Mouse (Mus musculus) lung, postnatal 36 days (tissue): ENCODE results near the gene 1700019N19Rik.

Source experiments
- DNase-seq: peaks from one replicate; pipeline ENCODE4 v3.0.0; 2022; ENCODE audit warnings: mixed read lengths

Gene 1700019N19Rik

GRCm38 (mm10) chr19:58794284-58794683 is at the start of gene 1700019N19Rik:
1700019N19Rik (minus strand) TSS chr19:58794461.
- DNase-seq = no peak

- DNase-seq = no peak
Observed at GRCm38 (mm10) chr19:58843606-58844005, 49.3 kb upstream of the 1700019N19Rik start.

DNA sequence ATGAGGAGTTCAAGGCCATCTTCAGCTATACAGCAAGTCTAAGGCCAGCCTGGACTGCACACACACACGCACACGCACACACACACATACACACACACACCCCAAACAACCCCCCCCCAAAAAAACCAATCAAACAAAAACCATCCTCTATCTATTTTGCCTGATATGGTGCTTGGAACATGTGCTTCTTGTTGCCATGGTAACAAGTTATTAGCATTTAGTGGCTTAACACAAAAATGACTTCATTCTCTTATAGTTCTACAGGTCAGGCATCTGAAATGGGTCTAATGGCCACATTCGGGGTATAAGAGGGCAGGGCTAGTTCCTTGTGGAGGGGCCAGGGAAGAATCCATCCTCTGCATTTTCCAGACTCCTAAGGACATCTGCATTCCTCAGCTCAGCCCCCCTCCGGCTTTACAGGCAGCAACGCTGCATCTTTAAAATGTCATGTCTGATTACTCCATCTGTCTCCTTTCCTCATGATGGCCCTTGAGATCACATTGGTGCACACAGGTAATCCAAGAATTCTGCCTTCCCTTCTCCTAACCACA is 46.5 kb upstream of the 1700019N19Rik start:
- DNase-seq = no peak

DNA sequence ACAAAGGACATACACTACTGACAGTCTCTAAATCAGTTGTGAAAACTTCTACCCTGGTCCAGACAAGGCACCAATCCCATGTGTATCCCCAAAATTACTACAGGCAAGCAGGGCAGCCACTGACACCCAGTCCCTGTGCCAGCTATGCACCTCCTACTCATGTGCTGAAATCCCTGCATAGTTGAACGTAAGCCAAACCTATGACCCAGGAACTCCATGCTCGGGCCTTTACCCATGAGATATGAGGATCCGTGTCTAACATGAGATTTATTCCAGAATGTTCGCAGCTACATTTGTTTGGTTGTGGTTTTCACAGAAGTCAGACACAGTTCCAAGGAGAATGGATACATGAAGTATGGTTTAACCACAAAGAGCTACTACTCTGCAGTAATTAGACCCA is 45.5 kb upstream of the 1700019N19Rik start:
- peak; percentile 56 for DNase-seq

GRCm38 (mm10) chr19:58839345-58839744 is 45.1 kb upstream of the 1700019N19Rik start:
- no peak for DNase-seq

- peak; percentile 62 for DNase-seq
Observed at GRCm38 (mm10) chr19:58838706-58839105, 44.4 kb upstream of the 1700019N19Rik start.

GRCm38 (mm10) chr19:58833639-58834180 is 39.4 kb upstream of the 1700019N19Rik start:
- no peak for DNase-seq

- DNase-seq = no peak
Observed at GRCm38 (mm10) chr19:58832988-58833387, 38.7 kb upstream of the 1700019N19Rik start.

DNA sequence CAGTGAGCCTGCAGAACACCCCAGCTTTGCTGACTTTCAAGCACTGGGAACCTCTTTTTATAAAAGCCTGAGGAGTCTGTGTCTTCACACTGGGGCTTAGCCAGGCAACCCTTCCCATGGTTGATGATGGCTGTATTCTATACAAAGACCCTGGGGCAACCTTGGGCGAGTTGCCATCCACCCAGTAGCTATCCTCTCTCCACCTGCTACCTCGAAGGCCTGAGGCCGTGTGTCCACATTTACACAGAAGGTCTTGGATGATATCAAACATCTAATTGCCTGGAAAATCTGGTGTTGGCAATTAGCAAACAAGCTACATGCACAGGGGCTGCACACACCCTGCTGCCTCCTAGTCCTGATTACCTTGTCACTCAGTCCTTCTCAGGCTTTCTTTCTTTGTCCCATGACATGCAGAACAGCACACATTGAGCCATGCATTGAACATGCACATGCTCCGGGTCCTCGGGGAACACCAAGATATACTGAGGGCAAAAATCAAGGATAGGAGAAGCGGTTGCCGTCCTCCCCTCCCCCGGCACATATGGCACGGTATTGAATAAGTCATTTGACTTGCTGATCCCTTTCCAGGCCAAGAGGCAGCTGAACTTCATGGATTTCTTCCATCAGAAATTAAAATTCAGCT is 37.1 kb upstream of the 1700019N19Rik start:
- no peak for DNase-seq

- no peak for DNase-seq
Observed at GRCm38 (mm10) chr19:58830182-58830581, 35.9 kb upstream of the 1700019N19Rik start.

DNA sequence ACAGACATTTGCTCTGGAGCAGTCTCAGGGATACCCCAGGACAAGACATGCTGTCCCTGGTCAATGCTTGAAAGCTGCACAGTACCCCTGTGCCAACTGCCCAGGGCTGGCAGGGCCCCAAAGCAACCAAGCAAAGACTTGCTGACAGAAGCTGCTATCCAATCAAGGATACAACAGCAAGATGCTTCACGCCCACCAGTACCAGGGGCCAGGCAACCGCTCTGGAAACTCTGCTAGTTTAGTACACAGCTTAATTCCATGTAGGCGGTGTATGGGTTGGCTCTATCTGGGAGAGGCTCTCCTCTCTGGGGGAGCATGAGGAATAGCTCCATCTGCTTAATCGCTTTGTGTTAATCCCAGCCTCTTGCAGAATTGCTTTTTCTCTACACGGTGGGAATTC is 35.3 kb upstream of the 1700019N19Rik start:
- DNase-seq = no peak

DNA sequence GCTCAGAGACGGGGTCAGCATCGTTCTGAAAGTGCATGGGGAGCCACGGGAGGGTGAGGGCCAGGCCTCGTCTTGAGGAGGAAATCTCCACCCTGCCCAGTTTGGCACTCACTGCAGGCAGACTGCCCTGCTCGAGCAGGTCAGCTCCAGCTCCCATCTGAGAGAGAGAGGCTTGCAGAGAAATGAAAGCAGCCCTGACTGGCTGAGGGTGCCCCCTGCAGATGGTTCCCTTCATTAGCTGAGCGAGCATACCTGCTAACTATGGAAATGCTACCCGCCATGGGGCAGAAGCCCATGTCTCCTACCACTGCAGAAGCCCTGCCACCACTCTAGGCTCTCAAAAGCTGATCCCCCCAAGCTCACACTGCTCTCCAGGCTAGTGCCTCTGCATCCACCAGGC is 33.4 kb upstream of the 1700019N19Rik start:
- DNase-seq = no peak

DNA sequence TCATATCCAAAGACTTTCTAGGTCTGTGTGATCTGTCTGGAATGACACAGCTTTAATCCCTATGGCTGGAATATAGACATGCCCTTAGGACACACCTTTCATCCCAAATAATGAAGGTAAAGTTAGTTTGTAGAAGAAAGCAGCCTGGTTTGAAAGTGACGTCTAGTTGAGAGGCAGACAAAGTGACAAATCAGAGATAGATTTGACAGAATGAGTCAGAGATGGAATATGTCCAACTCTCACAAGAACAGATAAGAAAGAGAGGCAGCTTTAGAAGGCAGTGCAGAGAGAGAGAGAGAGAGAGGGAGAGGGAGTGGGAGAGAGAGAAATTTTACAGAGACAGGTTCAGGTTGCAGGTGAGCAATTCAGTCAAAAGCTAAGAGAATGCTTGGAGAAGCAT is 30.1 kb upstream of the 1700019N19Rik start:
- no peak for DNase-seq

GRCm38 (mm10) chr19:58823301-58823700 is 29.0 kb upstream of the 1700019N19Rik start:
- DNase-seq = no peak

- peak; percentile 20 for DNase-seq
Observed at GRCm38 (mm10) chr19:58822454-58823200, 28.4 kb upstream of the 1700019N19Rik start.

DNA sequence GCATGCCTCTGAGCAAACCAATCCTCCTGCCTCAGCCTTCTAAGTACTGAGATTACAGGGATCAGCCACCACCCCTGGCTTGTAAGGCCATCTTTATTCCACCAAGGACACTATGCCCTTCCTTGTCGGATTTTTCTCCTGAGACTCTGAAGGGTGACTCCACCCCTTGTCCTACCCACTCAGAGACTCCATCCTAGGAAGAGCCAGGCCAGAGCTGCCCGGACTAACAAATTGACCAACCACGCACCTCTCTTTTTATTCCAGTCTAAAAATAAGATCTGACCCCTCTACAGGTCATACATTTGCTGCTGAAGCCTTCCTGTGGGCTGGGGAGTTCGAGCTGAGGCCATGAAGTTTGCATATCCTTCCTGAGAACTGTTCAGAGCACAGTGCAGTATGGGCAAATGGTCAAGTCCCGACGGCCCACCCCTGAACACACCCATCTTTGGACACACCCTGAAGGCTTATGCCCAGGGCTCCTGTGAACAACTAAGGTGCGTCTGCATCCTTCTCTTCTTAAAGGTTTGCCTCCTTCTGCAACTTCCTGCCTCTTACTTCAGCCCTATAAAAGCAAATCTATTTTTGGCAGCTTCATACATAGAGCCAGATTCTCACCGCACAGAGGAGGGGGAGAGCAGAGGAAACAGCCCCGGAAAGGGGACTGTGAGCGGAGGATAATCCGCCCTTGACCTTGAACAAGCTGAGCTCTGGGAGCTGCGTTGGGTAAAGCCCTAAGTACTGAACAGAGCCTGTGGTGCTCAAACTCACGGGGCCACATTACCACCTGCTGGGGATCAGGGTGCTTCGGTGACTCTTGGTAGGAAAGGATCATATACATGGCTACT is 24.5 kb upstream of the 1700019N19Rik start:
- no peak for DNase-seq

GRCm38 (mm10) chr19:58817398-58817797 is 23.1 kb upstream of the 1700019N19Rik start:
- no peak for DNase-seq

- no peak for DNase-seq
Observed at GRCm38 (mm10) chr19:58816453-58817041, 22.3 kb upstream of the 1700019N19Rik start.

DNA sequence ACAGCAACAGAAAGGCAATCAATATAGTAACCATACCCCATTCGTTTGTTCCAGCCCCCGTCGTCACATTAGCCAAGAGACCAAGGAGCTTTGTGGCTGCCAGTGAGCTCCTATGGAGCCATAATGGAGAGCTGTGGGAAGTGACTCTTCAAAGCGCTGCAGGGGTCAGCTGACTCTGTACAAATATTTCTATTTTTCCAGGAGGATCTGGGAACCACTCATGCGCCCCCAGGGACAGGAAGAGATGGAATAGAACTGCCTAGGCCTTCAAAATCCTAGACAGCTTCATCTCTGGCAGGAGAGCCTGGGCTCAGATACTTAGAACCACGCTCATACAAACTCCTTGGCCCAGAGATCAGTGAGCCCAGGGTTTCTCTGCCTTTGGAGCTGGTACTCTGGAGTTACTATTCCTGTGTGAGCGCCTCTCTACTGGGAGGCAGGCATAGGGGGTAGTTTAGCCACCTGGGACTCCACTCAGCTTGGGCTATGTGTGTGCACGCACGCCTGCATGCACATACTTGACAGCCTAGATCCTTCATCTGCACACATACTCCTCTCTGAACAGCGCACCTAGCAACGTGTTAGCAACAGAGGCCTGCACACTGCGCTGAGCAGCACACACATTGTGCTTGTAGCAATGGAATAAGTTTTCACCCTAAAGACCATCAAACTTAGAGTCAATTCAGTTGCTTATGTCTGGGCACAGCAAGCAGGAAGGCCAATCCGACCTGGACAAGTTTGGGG is 21.1 kb upstream of the 1700019N19Rik start:
- no peak for DNase-seq

DNA sequence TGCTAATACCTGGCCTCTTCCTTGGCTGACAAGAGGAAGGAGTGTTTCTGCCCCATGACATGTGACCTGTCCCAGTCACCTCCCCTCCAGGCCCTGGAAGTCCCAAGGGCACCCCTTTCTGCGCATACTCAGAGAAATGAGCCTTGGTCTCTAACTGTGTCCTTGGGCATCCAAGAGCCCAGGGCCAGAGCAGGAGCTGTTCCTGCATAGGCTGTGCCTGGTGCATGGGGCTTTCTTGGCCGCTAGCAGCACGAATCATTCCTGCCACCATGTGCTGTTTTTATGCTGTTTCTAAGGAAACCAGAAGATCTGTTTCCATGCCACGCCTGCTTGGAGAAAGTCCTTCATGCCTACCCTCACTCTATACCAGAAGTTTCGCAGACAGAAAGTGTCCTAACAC is 16.3 kb upstream of the 1700019N19Rik start:
- DNase-seq = no peak

GRCm38 (mm10) chr19:58808864-58809263 is 14.6 kb upstream of the 1700019N19Rik start:
- DNase-seq = no peak

- DNase-seq = peak; percentile 83
Observed at GRCm38 (mm10) chr19:58806364-58806763, 12.1 kb upstream of the 1700019N19Rik start.
